28 mouse cellular contexts compared by ENCODE assay signal in the genomic region with DNA sequence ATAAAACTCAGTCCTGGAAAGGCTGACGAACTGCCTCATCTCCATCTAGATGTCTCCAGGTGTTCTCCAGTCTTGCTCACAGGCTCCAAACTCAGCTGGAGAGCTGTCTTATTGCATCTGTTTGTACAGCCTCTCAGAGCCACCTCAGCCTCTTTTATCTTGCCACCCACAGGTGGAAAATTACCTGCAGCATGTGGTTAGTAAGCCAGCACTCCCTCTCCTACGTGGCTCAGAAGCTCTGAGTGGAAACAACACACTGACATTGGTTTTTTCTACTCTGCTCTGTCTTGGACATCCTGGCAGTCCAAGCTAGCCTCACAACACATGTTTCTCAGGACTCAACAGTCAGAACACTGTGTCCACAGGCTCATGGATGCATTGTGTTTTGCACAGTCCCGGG.
A peak's percentile ranks its signal among the peaks of the same experiment; 100 is the strongest.
DNase-seq lines count a peak whose midpoint lies in the region; TF ChIP-seq lines count a peak whose summit lies in the region.
"Had no signal": no experiment of that assay in that cellular context is flagged by ENCODE, and none has a peak within 500 bp of the region (broad histone marks: within the 10 kb centered on the region; RNA-seq: fewer than 3 reads in every experiment).

No protein-coding gene starts in this region.

- peak overlapping the region; percentile 27; the same call in 1 of the 2 replicates for H3K27ac ChIP-seq in testis, adult 2 months (ENCODE audit: control insufficient read depth, insufficient read depth, low read depth, low read length)
- H3K27ac ChIP-seq in brown adipose tissue, adult 24 weeks (replicated peaks; ENCODE audit: low read depth, low read length), result peak overlapping the region; percentile 76; the same call in 1 of the 2 replicates
- H3K27ac ChIP-seq: forebrain, embryonic 13.5 days; hindbrain, embryonic 10.5 days; hindbrain, embryonic 15.5 days; intestine, embryonic 15.5 days; kidney, postnatal 0 days; limb, embryonic 12.5 days; liver, embryonic 15.5 days; neural tube, embryonic 12.5 days had no signal

- H3K27me3 ChIP-seq in testis, adult 2 months (ENCODE audit: control insufficient read depth, insufficient read depth, low read length), result no peaks in the 10 kb centered on the region
- H3K27me3 ChIP-seq: CH12.LX; heart, embryonic 12.5 days; hindbrain, embryonic 15.5 days; intestine, embryonic 15.5 days; limb, embryonic 12.5 days; liver, embryonic 15.5 days; neural tube, embryonic 12.5 days; Patski had no signal

- H3K36me3 ChIP-seq in testis, adult 2 months (ENCODE audit: control insufficient read depth, insufficient read depth, low read length), result no peaks in the 10 kb centered on the region
- H3K36me3 ChIP-seq: G1E; heart, embryonic 12.5 days; hindbrain, embryonic 10.5 days; hindbrain, embryonic 15.5 days; intestine, embryonic 15.5 days; limb, embryonic 12.5 days; liver, embryonic 15.5 days; neural tube, embryonic 12.5 days had no signal

- H3K4me3 ChIP-seq in testis, adult 2 months (ENCODE audit: control insufficient read depth, low read depth, low read length), result no peak overlapping the region
- no peak overlapping the region for H3K4me3 ChIP-seq in brown adipose tissue, adult 24 weeks (ENCODE audit: insufficient read depth, low read depth, low read length)
- H3K4me3 ChIP-seq: forebrain, embryonic 13.5 days; heart, embryonic 12.5 days; hindbrain, embryonic 10.5 days; hindbrain, embryonic 15.5 days; intestine, embryonic 15.5 days; limb, embryonic 12.5 days; liver, embryonic 15.5 days; neural tube, embryonic 12.5 days had no signal

- intact Hi-C loops in heart, postnatal 36 days (cut with DNase I), result no loop called here
- intact Hi-C loops in left cerebral cortex, postnatal 10 days (cut with DNase I), result no loop called here

- H3K4me1 ChIP-seq in testis, adult 2 months (ENCODE audit: control insufficient read depth, insufficient read depth, low read length), result peaks cover 2% of the 10 kb centered on the region
- H3K4me1 ChIP-seq in brown adipose tissue, adult 24 weeks (ENCODE audit: control insufficient read depth, insufficient read depth, insufficient read length, low read length), result peaks cover 35% of the 10 kb centered on the region
- H3K4me1 ChIP-seq: forebrain, embryonic 13.5 days; intestine, embryonic 15.5 days; liver, embryonic 15.5 days had no signal

- no peak for TF ChIP-seq CTCF in testis, adult 2 months (IDR thresholded peaks at IDR 0.05; ENCODE audit: control insufficient read depth, insufficient read depth, insufficient replicate concordance, low read depth, low read length)

- DNase-seq in heart, adult 11 months, result peak; percentile 79
- no peak for DNase-seq in heart, postnatal 36 days
- DNase-seq in testis, postnatal 10 days (ENCODE audit: low spot score), result no peak
- no peak for DNase-seq in kidney, postnatal 14 days
- DNase-seq in left cerebral cortex, postnatal 10 days (ENCODE audit: extremely low spot score in 1 of 2, low spot score in 2 of 2), result no peak
- DNase-seq: adrenal gland, postnatal 25 days; cerebellum, adult 2 months; cerebellum, postnatal 36 days; gastrocnemius, postnatal 36 days; kidney, adult 8-10 months; layer of hippocampus, postnatal 36 days; lung, embryonic 14.5 days; lung, postnatal 14 days; midbrain, embryonic 14.5 days had no signal

- TF ChIP-seq POLR2A in testis, adult 2 months (IDR thresholded peaks at IDR 0.05; ENCODE audit: control insufficient read depth, low read depth, low read length), result no peak
